Mouse (Mus musculus) kidney, adult 18-20 months (tissue): ENCODE measurements around the gene Olfr145.

Source experiments
- DNase-seq: peaks from one replicate; pipeline ENCODE4 v3.0.0; 2021

Olfr145 gene

DNA sequence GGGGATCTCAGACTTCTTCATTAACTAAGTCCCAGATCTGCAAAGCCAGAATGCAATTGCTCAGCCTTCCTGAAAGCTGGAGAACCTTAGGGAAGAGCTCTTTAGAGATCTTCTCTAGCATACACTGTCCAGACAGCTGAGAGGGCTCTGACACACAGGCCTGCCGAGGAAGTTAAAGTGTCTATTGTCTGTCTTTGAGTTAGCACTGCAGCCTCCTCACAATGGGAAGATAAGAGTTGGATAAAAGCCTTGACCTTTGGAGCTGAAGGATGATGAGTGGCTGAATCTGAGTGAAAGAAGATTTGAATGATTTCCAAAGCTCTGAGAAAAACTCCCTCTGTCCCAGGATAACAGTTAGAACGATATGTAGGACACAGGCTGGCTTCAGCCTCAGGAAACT, at the start of gene Olfr145:
Gene Olfr145, plus strand, starts transcription at position 64 of the 400 bp plus-strand sequence.
- DNase-seq: no peak

DNA sequence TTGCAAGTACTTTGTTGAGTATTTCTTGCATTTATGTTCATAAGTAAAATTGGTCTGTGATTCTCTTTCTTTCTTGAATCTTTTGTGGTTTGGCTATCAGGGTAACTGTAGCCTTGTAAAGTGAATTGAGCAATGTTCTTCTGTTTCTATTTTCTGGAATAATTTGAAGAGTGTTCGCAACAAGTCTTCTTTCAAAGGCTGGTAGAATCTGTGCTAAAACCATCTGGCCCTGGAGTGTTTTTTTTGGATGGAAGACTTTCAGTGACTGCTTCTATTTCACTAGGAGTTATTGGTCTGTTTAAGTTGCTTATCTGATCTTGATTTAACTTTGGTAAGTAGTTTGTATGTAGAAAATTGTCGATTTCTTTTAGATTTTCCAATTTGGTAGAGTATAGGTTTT, 47.3 kb upstream of the Olfr145 start:
- DNase-seq: no peak

DNA sequence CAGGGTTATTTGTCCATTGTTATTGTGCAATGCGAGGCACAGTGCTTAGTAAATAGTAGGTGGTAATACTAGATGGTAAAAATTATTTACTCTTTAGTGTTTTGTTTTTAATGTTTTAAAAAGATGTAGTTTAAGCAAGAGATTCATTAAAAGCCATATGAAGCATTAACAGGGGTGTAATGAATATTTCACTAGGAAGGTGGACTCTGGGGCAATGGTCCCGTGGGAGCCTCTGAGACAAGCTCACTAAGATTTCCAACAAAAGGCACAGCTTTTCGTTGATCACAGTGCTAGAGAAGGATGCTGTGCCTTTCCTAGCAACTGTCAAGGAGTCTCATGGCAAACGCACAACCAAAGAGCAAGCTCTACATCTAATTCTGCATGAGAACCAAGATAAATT, 42.6 kb upstream of the Olfr145 start, which contains the start of gene Olfr877:
Gene Olfr877, plus strand, starts transcription at position 301 of the 400 bp plus-strand sequence.
- DNase-seq: no peak

- DNase-seq: no peak
Measured at GRCm38 (mm10) chr9:37863325-37863724, 33.2 kb upstream of the Olfr145 start.

DNA sequence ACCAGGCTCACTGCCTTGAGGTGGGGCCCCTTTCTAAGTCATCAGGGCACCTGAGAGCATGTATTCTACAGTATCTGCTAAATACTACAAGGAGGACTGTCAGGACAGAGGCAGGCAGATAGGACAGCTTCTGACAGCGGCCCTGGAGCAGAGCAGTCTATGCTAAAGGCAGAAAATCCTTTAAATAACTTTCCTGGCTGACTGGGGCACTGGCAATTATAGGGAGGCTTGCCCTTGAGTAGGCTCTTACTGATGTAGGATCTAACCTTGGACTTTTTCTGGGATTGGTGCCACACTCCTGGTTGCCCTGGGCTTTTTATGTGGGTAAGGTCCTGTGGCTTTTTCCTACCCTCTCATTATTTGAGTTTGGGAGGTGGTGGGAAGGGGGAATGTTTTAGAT, 26.3 kb upstream of the Olfr145 start:
- no peak for DNase-seq

GRCm38 (mm10) chr9:37871097-37871496, 25.4 kb upstream of the Olfr145 start:
- no peak for DNase-seq

- no peak for DNase-seq
Measured at GRCm38 (mm10) chr9:37871536-37871935, 25.0 kb upstream of the Olfr145 start.

DNA sequence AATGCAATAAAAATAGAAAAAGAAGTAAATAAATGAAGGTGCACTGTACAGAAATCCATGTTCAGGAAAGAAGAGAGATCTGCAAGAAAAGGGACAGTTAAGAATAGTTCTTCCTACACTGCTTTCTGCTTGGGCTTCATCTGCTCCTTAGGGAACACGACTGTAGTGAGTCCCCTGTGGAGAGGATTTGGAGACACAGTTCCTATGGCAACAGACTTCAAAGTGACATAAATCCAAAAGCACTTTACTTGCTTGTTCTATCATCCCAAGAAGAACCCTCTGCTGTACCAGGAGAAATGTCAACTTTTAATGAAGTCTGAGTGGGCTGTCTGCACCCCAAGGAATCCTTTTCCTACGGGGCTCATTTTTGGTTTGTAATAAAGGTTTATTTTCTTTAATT, 5.6 kb upstream of the Olfr145 start:
- DNase-seq: no peak

- DNase-seq: no peak
Measured at GRCm38 (mm10) chr9:37905555-37905954, 9.0 kb downstream of the Olfr145 start.

DNA sequence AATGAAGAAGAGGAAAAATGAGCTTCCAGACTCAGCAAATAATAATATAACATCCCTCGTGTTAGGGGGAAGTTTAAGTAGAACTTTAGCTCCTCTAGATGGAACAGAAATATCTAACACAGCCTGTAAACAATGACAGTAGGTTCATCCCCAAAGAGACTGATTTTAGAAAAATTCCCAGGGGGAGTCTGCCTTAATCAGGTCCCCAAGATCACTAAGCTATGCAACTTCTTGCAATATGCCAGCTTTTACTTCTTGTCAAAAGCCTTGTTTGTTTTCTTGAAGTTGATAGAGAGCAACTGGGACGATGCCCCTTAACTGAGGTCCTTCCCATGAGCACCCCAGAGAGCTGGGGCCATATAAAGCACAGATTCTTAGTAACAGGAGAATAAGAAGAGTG, 21.0 kb downstream of the Olfr145 start, which contains the start of gene Olfr878:
Gene Olfr878, plus strand, starts transcription at position 301 of the 400 bp plus-strand sequence.
- no peak for DNase-seq

- no peak for DNase-seq
Measured at GRCm38 (mm10) chr9:37918018-37918417, 21.5 kb downstream of the Olfr145 start.

DNA sequence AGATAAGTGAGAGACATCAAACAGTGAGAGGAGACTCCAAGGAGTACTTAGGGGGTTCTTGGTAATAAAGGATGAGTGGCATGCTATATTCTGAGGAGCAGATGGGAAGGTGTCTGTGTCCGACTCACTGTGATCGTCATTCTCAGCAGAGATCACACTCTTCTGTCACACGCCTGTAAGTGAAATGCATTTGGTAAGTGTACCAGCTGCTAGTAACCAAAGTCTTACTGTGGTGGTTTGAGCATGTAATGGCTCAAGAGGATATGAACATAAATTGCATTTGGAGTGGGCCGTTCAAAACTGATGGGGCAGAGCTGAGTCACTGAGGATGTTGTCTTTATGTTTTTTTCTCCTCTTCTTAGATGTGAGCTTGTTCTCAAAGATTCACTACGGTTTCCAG, 27.7 kb downstream of the Olfr145 start:
- DNase-seq: no peak

DNA sequence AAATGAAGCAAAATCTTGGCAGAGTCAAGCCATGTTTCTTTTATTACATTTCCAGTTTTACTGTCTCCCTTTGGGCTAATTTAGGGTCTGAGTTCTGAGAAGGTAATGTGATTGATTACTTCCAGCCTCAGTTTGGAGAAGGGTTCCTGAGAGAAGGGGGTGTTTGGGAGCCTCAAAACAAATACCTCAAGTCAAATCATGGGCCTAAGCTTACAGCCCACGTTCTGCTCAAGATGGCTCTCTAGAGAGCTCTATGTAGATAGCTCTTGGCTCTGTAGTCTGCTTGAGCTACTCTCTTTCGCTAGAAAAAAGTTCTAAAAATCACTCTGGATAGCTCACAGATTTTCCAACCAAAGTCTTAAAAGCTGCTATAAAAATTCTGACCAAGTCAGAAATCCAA, 28.9 kb downstream of the Olfr145 start:
- DNase-seq: no peak

DNA sequence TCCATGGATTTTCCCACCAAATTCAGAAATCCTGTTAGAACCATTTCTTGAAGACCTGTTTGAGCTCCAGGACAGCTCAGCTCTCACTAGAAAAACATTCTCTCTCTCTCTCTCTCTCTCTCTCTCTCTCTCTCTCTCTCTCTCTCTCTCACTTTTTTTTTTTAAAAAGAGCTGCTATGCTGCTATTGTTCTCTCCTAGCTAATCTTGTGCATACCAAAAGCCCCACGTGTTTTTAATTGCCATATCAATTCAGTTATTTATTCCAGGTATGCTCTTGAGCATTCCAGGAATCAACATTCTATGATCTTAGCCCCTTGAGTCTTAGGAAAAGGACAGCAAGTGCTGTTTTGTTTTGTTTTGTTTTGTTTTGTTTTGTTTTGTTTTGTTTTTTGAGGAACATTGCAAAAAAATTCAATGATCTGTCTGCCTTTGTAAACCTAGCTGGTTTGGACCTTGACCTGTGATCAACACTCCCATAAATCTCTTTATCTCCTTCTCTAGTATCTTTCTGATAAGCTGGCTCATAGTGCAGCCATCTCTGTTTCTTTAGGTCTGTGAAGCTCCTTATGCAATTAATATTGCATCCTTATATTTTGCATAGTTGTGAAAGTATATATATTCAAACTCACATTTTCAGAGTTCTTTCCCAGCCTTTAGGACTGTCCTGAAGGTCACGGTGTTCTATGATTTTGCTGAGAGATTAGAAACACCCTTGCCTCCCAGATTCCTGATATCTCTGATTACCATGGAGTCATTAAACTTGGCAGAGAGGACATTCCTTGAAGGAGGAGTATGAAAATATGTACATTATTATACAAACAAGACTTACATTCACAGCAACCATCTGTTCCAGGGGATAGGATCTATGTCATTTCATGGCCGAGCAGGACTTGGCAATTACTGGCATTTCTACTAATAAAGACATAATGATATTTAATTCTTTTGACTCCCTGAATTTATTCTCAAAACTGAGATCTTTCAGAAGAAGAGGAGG, 29.8 kb downstream of the Olfr145 start:
- DNase-seq: no peak

DNA sequence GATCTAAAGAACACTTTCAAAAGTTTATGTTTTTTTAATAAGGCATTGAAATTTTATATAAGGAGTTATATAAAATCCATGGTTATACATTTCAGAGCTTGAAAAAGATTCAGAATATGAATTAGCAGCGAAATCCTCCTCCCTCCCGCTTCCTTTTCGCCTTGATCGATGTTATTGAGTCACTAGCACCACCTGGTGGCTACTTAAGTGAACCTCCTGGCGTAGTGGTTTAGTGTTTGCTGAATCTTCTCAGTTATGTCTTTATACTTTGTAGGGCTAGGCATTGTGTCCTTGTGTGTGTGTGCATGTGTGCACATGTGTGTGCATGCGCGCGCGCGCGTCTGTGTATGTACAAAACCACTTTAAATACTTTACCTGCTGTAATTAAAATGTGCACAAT, 36.0 kb downstream of the Olfr145 start:
- peak; percentile 32 for DNase-seq

DNA sequence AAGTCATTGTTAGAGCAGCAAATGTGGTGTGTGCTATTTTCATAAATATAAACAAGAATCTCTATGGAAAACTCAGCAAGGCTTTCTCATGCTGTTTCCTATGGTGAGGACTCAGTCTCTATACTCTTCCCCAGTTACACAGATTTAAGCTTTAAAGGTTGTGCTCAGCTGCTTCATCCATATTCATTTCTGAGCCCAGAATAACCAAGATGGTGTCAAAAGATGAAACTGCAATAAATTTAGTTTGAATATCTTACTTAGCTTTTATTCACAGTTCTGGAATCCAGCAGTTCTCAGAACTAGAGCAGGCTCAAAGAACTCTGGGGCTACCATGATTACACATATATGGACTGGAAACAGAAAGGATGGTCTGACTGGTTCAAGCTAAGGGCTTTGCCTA, 37.6 kb downstream of the Olfr145 start:
- DNase-seq: no peak

DNA sequence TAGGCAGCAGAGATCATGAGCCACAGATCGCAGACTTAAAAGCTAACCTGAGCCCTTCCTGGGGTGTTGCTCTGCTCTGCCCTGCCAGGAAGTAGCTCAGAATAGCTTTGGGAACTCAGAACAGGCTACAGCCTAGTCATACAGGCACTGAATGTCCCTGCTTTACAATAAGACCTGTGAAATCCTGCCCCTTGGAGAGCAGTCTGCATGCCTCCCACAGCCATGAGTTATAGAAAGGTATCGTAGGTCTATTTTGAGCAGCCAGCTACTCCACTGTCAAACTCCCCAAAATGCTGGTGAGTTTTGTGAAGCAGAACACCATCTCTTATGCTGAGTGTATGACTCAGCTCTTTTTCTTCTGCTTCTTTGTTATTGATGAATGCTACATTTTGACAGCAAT, 44.6 kb downstream of the Olfr145 start:
- DNase-seq: no peak
